Mouse (Mus musculus) liver, embryonic 16.5 days (tissue): ENCODE measurements around the gene Mrpl41. TPM values are rescaled to one million over a fixed set of nuclear protein-coding genes. Genes with fewer than 3 reads are reported as not detected.
"Not testable (repeated sequence)": the region's sequence is repeated elsewhere in the genome, so short reads cannot be mapped to it uniquely, and the experiment has no call there.

Experiments used
- ATAC-seq: fragments of 200-750 bp; cut with Nextera tagmentation; 2 replicates; pipeline ENCODE4 v1.8.0; 2017; ENCODE audit warnings: low read depth, mild to moderate bottlenecking, moderate number of reproducible peaks, moderate library complexity
- H3K27ac ChIP-seq: fragments of 300-500 bp; sonication (generic); 2 replicates; pipeline ENCODE4 v1.5.1; 2014; ENCODE audit warnings: mild to moderate bottlenecking, low read length
- H3K27me3 ChIP-seq: fragments of 300-500 bp; sonication (generic); 2 replicates; pipeline ENCODE4 v1.6.1; 2014; ENCODE audit warnings: low read depth, low read length, mixed read lengths; ENCODE audit not compliant: control insufficient read depth, insufficient read depth
- H3K36me3 ChIP-seq: fragments of 300-500 bp; sonication (generic); 2 replicates; pipeline ENCODE4 v1.6.1; 2014; ENCODE audit warnings: mild to moderate bottlenecking; ENCODE audit not compliant: control insufficient read depth, insufficient read depth
- H3K4me1 ChIP-seq: fragments of 300-500 bp; sonication (generic); 2 replicates; pipeline ENCODE4 v1.6.1; 2014; ENCODE audit warnings: low read depth, low read length, mixed read lengths; ENCODE audit not compliant: control insufficient read depth
- H3K4me2 ChIP-seq: fragments of 300-500 bp; sonication (generic); 2 replicates; pipeline ENCODE4 v1.6.1; 2014; ENCODE audit warnings: low read depth, low read length, mixed read lengths
- H3K4me3 ChIP-seq: fragments of 300-500 bp; sonication (generic); 2 replicates; pipeline ENCODE4 v1.5.1; 2014; ENCODE audit warnings: low read depth, mild to moderate bottlenecking, low read length
- H3K9ac ChIP-seq: fragments of 300-500 bp; sonication (generic); 2 replicates; pipeline ENCODE4 v1.6.1; 2014; ENCODE audit warnings: low read depth, low read length
- H3K9me3 ChIP-seq: fragments of 300-500 bp; sonication (generic); replicated peaks from 2 replicates; pipeline ENCODE4 v1.6.1; 2016; ENCODE audit warnings: low read length; ENCODE audit not compliant: control insufficient read depth
- WGBS: fragments of 180-500 bp; shearing (Covaris S2); extraction: QIAGEN DNeasy Blood & Tissue Kit; methylation state at CpG from one replicate; pipeline ENCODE4 v1.1.7; 2014; ENCODE audit not compliant: insufficient replicate concordance; 5-methylcytosine and 5-hydroxymethylcytosine counted together
- polyA plus RNA-seq: library from polyadenylated mRNA; unstranded; fragments of >200 nt; fragmentation: Nextera tagmentation; extraction: Ambion mirVana; gene quantifications from 2 replicates; pipeline ENCODE4 v1.2.1, GENCODE M21; 2015

Mrpl41 gene
- polyA plus RNA-seq, 1 experiment from 2014 or later, result 56.6 TPM

GRCm38 (mm10) chr2:24949421-24950188, 25.3 kb downstream of the Mrpl41 start, which contains the start of gene Zmynd19:
Gene Zmynd19, plus strand, starts transcription at chr2:24949792.
- peaks cover 34% of the 10 kb centered on the region for H3K4me1 ChIP-seq
- peak within 1 kb of the TSS; percentile 99 for H3K4me2 ChIP-seq
- WGBS, result under 1% methylated on average over 95 of the region's 108 CpGs
- peak within 1 kb of the TSS; percentile 91 for H3K4me3 ChIP-seq
- H3K9ac ChIP-seq, result peak within 1 kb of the TSS; percentile 89
- ATAC-seq, result peak; percentile 99
- peaks cover 13% of the 10 kb centered on the region for H3K36me3 ChIP-seq
- peak within 1 kb of the TSS; percentile 79 for H3K27ac ChIP-seq
- no peaks in the 10 kb centered on the region for H3K9me3 ChIP-seq
- H3K27me3 ChIP-seq, result no peaks in the 10 kb centered on the region

- H3K36me3 ChIP-seq, H3K4me3 ChIP-seq, H3K9me3 ChIP-seq, H3K9ac ChIP-seq, H3K27me3 ChIP-seq, H3K4me1 ChIP-seq, ATAC-seq, H3K27ac ChIP-seq, H3K4me2 ChIP-seq: not testable (repeated sequence)
- WGBS, result 23% methylated on average over 2 of the region's 2 CpGs
These were observed 30.6 kb downstream of the Mrpl41 start for GRCm38 (mm10) chr2:24944304-24944703.

GRCm38 (mm10) chr2:24942092-24942491, 32.8 kb downstream of the Mrpl41 start:
- Histone ChIP-seq H3K4me2 (no peak overlapping the region), H3K36me3 (no peaks in the 10 kb centered on the region), H3K9ac (no peak overlapping the region), H3K27ac (no peak overlapping the region), H3K4me1 (no peaks in the 10 kb centered on the region), H3K9me3 (no peaks in the 10 kb centered on the region), H3K27me3 (peaks cover 2% of the 10 kb centered on the region), H3K4me3 (no peak overlapping the region)
- ATAC-seq, result no peak
- 34% methylated on average over 4 of the region's 4 CpGs for WGBS

DNA sequence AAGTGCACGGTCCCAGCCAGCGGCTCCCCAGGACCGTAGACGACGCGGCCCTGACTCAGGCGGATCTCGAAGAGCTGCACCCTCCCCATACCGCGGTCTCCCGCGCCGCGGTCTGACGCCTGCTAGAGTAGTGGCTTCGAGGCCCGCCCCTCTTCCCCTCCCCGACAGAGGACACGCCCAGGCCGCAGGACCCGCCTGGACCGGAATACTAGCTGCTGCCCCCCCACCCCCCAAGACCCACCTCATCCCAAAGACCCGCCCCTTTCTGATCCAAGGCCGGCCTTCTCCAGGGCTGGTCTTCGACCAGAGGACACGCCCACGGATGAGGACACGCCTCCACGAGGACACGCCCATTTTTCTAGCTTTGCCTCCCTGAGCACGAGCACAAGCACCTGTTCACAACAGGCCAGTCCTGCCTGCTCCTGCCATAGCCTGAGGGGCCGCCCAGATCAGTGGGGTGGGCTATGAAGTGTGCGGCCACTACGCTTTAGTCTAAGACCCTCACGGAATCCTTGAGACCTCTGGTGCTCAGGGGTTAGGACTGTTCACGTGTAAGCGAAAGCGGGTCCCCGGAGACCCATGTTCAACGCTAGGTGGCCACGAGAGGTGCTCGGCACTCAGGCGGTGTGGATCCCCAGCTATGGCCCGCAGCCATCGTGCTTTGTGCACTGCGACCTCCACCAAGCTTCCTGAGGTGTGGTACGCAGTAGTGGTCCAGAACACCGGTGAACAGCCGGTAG, 39.7 kb downstream of the Mrpl41 start, which contains the start of gene Arrdc1:
Arrdc1 (minus strand) TSS at position 196 of the 740 bp plus-strand sequence.
- H3K27ac ChIP-seq, result peak within 1 kb of the TSS; percentile 89
- ATAC-seq, result peak; percentile 91
- peak within 1 kb of the TSS; percentile 98 for H3K4me2 ChIP-seq
- H3K9ac ChIP-seq, result peak within 1 kb of the TSS; percentile 86
- H3K36me3 ChIP-seq, result no peaks in the 10 kb centered on the region
- peak within 1 kb of the TSS; percentile 82 for H3K4me3 ChIP-seq
- H3K4me1 ChIP-seq, result peaks cover 17% of the 10 kb centered on the region
- WGBS, result under 1% methylated on average over 48 of the region's 49 CpGs
- H3K27me3 ChIP-seq, result peaks cover 2% of the 10 kb centered on the region
- H3K9me3 ChIP-seq, result no peaks in the 10 kb centered on the region

DNA sequence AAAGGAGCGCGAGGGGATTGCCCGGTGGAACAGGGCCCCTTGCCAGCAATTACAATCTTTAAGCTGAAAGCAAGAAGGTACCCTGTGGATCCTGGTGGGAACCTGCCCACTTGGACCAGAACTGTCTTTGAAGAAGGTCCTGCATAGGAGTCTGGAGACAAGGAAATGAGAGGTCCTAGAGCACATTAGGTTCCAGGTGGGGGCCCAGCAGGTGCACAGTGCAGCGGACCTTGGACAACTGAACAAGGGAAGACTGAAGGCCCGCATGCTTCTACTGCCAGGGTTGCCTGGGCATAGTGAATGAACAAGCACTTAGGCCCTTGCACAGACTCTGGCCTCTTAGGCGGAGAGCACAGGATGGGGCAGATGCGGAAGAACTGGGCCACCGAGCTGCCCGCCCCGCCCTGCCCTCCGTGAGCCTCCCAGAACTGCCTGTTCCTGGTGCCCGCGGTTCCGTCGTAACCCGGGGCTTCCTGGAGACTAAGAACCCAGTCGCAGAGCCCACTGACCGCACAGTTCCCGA, 40.4 kb downstream of the Mrpl41 start:
- WGBS, result 4% methylated on average over 19 of the region's 19 CpGs
- Histone ChIP-seq H3K4me3 (peak overlapping the region; percentile 82), H3K36me3 (no peaks in the 10 kb centered on the region), H3K9ac (peak overlapping the region; percentile 86), H3K9me3 (no peaks in the 10 kb centered on the region), H3K27ac (peak overlapping the region; percentile 89), H3K4me2 (peak overlapping the region; percentile 98), H3K4me1 (peaks cover 17% of the 10 kb centered on the region), H3K27me3 (peaks cover 2% of the 10 kb centered on the region)
- peak; percentile 63 for ATAC-seq

DNA sequence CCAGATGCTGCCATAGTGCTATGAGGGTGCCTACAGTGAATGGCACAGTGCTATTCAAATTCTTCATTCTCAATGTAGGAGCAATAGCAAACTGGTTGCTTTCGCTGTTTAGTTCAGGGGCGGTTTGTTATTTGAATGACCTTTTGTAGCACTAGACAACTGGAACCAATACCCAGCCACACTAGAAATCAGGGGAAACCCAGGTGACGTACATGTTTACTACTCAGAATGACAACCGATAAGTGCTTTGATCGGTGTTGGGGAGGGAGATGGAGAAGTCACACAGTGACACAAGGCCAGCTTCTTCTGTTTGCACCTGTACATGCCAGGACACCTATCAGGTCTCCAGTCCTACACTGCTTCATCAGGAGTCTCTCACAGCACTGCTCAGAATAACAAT, 45.3 kb downstream of the Mrpl41 start:
- Histone ChIP-seq H3K27ac (no peak overlapping the region), H3K4me3 (no peak overlapping the region), H3K9me3 (no peaks in the 10 kb centered on the region), H3K4me2 (no peak overlapping the region), H3K36me3 (no peaks in the 10 kb centered on the region), H3K4me1 (peaks cover 6% of the 10 kb centered on the region), H3K27me3 (no peaks in the 10 kb centered on the region), H3K9ac (no peak overlapping the region)
- 84% methylated on average over 5 of the region's 5 CpGs for WGBS
- ATAC-seq, result no peak

DNA sequence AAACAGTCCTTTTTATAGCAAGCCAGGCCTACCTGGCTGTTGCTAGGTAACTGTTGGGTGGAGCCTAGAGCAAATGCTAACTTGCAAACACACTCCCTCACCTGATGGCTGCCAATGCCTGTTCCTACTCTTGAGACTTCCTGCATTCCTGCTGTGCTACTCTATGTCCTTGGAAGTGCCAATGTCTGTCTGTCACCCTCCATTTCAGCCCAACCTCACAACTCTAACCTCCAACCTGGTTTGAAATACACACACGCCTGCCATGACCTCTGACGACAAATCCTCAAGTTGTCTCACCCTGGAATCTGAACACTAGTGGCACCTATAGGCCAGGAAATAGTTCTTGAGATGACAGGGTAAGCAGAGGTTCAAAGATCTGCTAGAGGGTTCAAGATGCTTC, 45.8 kb downstream of the Mrpl41 start:
- Histone ChIP-seq H3K9ac (no peak overlapping the region), H3K9me3 (no peaks in the 10 kb centered on the region), H3K4me1 (peaks cover 2% of the 10 kb centered on the region), H3K27ac (no peak overlapping the region), H3K4me3 (no peak overlapping the region), H3K4me2 (no peak overlapping the region), H3K27me3 (no peaks in the 10 kb centered on the region), H3K36me3 (no peaks in the 10 kb centered on the region)
- no peak for ATAC-seq
- WGBS, result 52% methylated on average over 2 of the region's 2 CpGs

GRCm38 (mm10) chr2:24927810-24928479, 47.0 kb downstream of the Mrpl41 start:
- Histone ChIP-seq H3K27me3 (no peaks in the 10 kb centered on the region), H3K4me2 (no peak overlapping the region), H3K4me1 (no peaks in the 10 kb centered on the region), H3K36me3 (no peaks in the 10 kb centered on the region), H3K9me3 (no peaks in the 10 kb centered on the region), H3K27ac (no peak overlapping the region), H3K4me3 (no peak overlapping the region), H3K9ac (no peak overlapping the region)
- ATAC-seq, result no peak
- 52% methylated on average over 4 of the region's 4 CpGs for WGBS
